Mouse (Mus musculus): ENCODE measurements around the gene Ippk. TPM values are rescaled to one million over a fixed set of nuclear protein-coding genes. Genes with fewer than 3 reads are reported as not detected.

The Ippk gene
- total RNA-seq, 2 experiments from 2014 or later, result 33.1 to 49.4 TPM

- no peak for DNase-seq
Observed at GRCm38 (mm10) chr13:49428042-49428675, 7.1 kb downstream of the Ippk start.

GRCm38 (mm10) chr13:49430529-49430928 is 9.5 kb downstream of the Ippk start:
- DNase-seq, result no peak

GRCm38 (mm10) chr13:49433268-49434029 is 12.4 kb downstream of the Ippk start:
- DNase-seq, result no peak

- DNase-seq, result no peak
Observed at GRCm38 (mm10) chr13:49435745-49436144, 14.7 kb downstream of the Ippk start.

GRCm38 (mm10) chr13:49436170-49436569 is 15.1 kb downstream of the Ippk start:
- DNase-seq, result no peak

- DNase-seq, result peak in 1 of 2 experiments; percentile 60
Observed at GRCm38 (mm10) chr13:49444451-49444850, 23.4 kb downstream of the Ippk start.

- DNase-seq, result peak; percentile 88 to 90
Observed at GRCm38 (mm10) chr13:49449318-49449749, 28.3 kb downstream of the Ippk start.

- peak; percentile 57 to 67 for DNase-seq
Observed at GRCm38 (mm10) chr13:49460276-49460675, 39.2 kb downstream of the Ippk start.

- peak; percentile 28 to 32 for DNase-seq
Observed at GRCm38 (mm10) chr13:49460692-49461414, 39.8 kb downstream of the Ippk start.

GRCm38 (mm10) chr13:49461458-49462132 is 40.5 kb downstream of the Ippk start:
- DNase-seq, result peak; percentile 35 to 56

- no peak for DNase-seq
Observed at GRCm38 (mm10) chr13:49462921-49463320, 41.9 kb downstream of the Ippk start.

- DNase-seq, result no peak
Observed at GRCm38 (mm10) chr13:49465875-49466274, 44.8 kb downstream of the Ippk start.

GRCm38 (mm10) chr13:49466393-49467075 is 45.5 kb downstream of the Ippk start:
- peak; percentile 54 to 73 for DNase-seq

GRCm38 (mm10) chr13:49467585-49467984 is 46.5 kb downstream of the Ippk start:
- DNase-seq, result no peak

GRCm38 (mm10) chr13:49469002-49469401 is 48.0 kb downstream of the Ippk start:
- DNase-seq, result no peak

GRCm38 (mm10) chr13:49470319-49470718 is 49.3 kb downstream of the Ippk start:
- no peak for DNase-seq

GRCm38 (mm10) chr13:49470806-49471205 is 49.8 kb downstream of the Ippk start:
- DNase-seq, result peak; percentile 31 to 45

- no peak for DNase-seq
Observed at GRCm38 (mm10) chr13:49471981-49472675, 51.1 kb downstream of the Ippk start.

- no peak for DNase-seq
Observed at GRCm38 (mm10) chr13:49472676-49473005, 51.6 kb downstream of the Ippk start.

GRCm38 (mm10) chr13:49477887-49478286 is 56.8 kb downstream of the Ippk start:
- no peak for DNase-seq

- no peak for DNase-seq
Observed at GRCm38 (mm10) chr13:49478851-49479374, 57.9 kb downstream of the Ippk start.
